Mouse (Mus musculus): ENCODE measurements around the gene Smyd3.

The Smyd3 gene

GRCm38 (mm10) chr1:179218061-179218460, 299.8 kb downstream of the Smyd3 start:
- DNase-seq (ENCODE audit: low spot score), result no peak

GRCm38 (mm10) chr1:179217036-179217435, 300.8 kb downstream of the Smyd3 start:
- no peak for DNase-seq (ENCODE audit: low spot score)

GRCm38 (mm10) chr1:179213381-179213780, 304.5 kb downstream of the Smyd3 start:
- no peak for DNase-seq (ENCODE audit: low spot score)

GRCm38 (mm10) chr1:179212295-179212694, 305.5 kb downstream of the Smyd3 start:
- DNase-seq (ENCODE audit: low spot score), result no peak

- no peak for DNase-seq (ENCODE audit: low spot score)
Observed at GRCm38 (mm10) chr1:179211313-179211712, 306.5 kb downstream of the Smyd3 start.

GRCm38 (mm10) chr1:179207846-179208595, 309.8 kb downstream of the Smyd3 start:
- DNase-seq (ENCODE audit: low spot score), result no peak

- DNase-seq (ENCODE audit: low spot score), result no peak
Observed at GRCm38 (mm10) chr1:179207180-179207741, 310.6 kb downstream of the Smyd3 start.

GRCm38 (mm10) chr1:179198517-179199200, 319.2 kb downstream of the Smyd3 start:
- no peak for DNase-seq (ENCODE audit: low spot score)

- no peak for DNase-seq (ENCODE audit: low spot score)
Observed at GRCm38 (mm10) chr1:179197821-179198516, 319.9 kb downstream of the Smyd3 start.

GRCm38 (mm10) chr1:179197156-179197555, 320.7 kb downstream of the Smyd3 start:
- DNase-seq (ENCODE audit: low spot score), result no peak

- no peak for DNase-seq (ENCODE audit: low spot score)
Observed at GRCm38 (mm10) chr1:179196422-179196821, 321.4 kb downstream of the Smyd3 start.

- no peak for DNase-seq (ENCODE audit: low spot score)
Observed at GRCm38 (mm10) chr1:179192781-179193180, 325.1 kb downstream of the Smyd3 start.

- no peak for DNase-seq (ENCODE audit: low spot score)
Observed at GRCm38 (mm10) chr1:179190837-179191236, 327.0 kb downstream of the Smyd3 start.

GRCm38 (mm10) chr1:179187171-179187570, 330.7 kb downstream of the Smyd3 start:
- DNase-seq (ENCODE audit: low spot score), result no peak

GRCm38 (mm10) chr1:179184631-179185030, 333.2 kb downstream of the Smyd3 start:
- DNase-seq (ENCODE audit: low spot score), result no peak

- no peak for DNase-seq (ENCODE audit: low spot score)
Observed at GRCm38 (mm10) chr1:179183499-179183898, 334.3 kb downstream of the Smyd3 start.

- no peak for DNase-seq (ENCODE audit: low spot score)
Observed at GRCm38 (mm10) chr1:179180546-179180945, 337.3 kb downstream of the Smyd3 start.

- no peak for DNase-seq (ENCODE audit: low spot score)
Observed at GRCm38 (mm10) chr1:179176861-179177658, 340.8 kb downstream of the Smyd3 start.

- no peak for DNase-seq (ENCODE audit: low spot score)
Observed at GRCm38 (mm10) chr1:179174241-179174640, 343.6 kb downstream of the Smyd3 start.

- no peak for DNase-seq (ENCODE audit: low spot score)
Observed at GRCm38 (mm10) chr1:179170555-179170954, 347.3 kb downstream of the Smyd3 start.

- no peak for DNase-seq (ENCODE audit: low spot score)
Observed at GRCm38 (mm10) chr1:179169749-179170148, 348.1 kb downstream of the Smyd3 start.

GRCm38 (mm10) chr1:179169161-179169560, 348.7 kb downstream of the Smyd3 start:
- DNase-seq (ENCODE audit: low spot score), result no peak

Data from urinary bladder, postnatal 25 days (tissue).